In genomic region chr7:81189180-81189579, GRCm38 (mm10) we compare ENCODE assay signal across 19 mouse cellular contexts.
"Had no signal": no experiment of that assay in that cellular context is flagged by ENCODE, and none has a peak within 500 bp of the region (broad histone marks: within the 10 kb centered on the region; RNA-seq: fewer than 3 reads in every experiment).

No protein-coding gene starts in this region.

- H3K27me3 ChIP-seq: limb, embryonic 13.5 days; neural tube, embryonic 13.5 days; stomach, embryonic 15.5 days had no signal

- H3K4me3 ChIP-seq: limb, embryonic 13.5 days; neural tube, embryonic 13.5 days; stomach, embryonic 15.5 days had no signal

- ATAC-seq: liver, postnatal 0 days; lung, postnatal 0 days had no signal

- DNase-seq: kidney, adult 18-20 months; kidney, adult 9 months; kidney, postnatal 14 days; kidney, postnatal 4 days; layer of hippocampus, adult 9-11 months; liver; liver, postnatal 0 days; lung, embryonic 14.5 days; midbrain, embryonic 14.5 days; retina, postnatal 1 day; right cerebral cortex, postnatal 25 days; spleen, adult 18-20 months; thymus, postnatal 25 days had no signal

- H3K27ac ChIP-seq: limb, embryonic 13.5 days; liver, embryonic 14.5 days; macrophage; neural tube, embryonic 13.5 days; stomach, embryonic 15.5 days had no signal

- H3K9ac ChIP-seq: limb, embryonic 13.5 days; liver, embryonic 14.5 days; liver, postnatal 0 days; lung, embryonic 14.5 days; neural tube, embryonic 13.5 days; stomach, embryonic 15.5 days had no signal

- H3K36me3 ChIP-seq: limb, embryonic 13.5 days; neural tube, embryonic 13.5 days; stomach, embryonic 15.5 days had no signal

- H3K4me1 ChIP-seq: limb, embryonic 13.5 days; neural tube, embryonic 13.5 days; stomach, embryonic 15.5 days had no signal

- H3K9me3 ChIP-seq: limb, embryonic 13.5 days; neural tube, embryonic 13.5 days; stomach, embryonic 15.5 days had no signal

- H3K4me2 ChIP-seq: limb, embryonic 13.5 days; lung, embryonic 14.5 days; neural tube, embryonic 13.5 days; stomach, embryonic 15.5 days had no signal
